Mouse (Mus musculus) MEL-GATA-1-ER (cell line): ENCODE results near the gene Gtf2ird1.
"Not testable (repeated sequence)": the region's sequence is repeated elsewhere in the genome, so short reads cannot be mapped to it uniquely, and the experiment has no call there.

ENCODE experiments used
- DNase-seq: peaks from one replicate; pipeline ENCODE4 v3.0.0-alpha.2; 2012; ENCODE audit warnings: low read depth; ENCODE audit errors: extremely low read depth

Gene Gtf2ird1

DNA sequence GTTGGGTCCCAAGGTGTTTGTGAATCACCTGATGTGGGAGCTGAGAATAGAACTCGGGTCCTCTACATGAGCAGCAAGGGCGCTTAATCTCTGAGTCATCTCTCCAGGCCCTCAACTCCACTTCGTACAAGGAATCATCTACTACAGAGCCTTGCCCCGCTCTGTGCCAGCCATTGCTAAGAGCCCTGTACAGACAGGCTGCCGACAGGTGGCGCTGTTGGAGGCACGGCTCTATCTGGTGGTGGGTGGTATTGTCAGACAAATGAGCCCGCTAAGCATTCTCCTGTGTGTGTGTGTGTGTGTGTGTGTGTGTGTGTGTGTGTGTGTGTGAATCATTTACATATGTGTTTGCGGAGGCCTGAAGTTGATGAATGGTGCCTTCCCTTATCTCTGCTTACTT, 111.1 kb downstream of the Gtf2ird1 start:
- DNase-seq: no peak

DNA sequence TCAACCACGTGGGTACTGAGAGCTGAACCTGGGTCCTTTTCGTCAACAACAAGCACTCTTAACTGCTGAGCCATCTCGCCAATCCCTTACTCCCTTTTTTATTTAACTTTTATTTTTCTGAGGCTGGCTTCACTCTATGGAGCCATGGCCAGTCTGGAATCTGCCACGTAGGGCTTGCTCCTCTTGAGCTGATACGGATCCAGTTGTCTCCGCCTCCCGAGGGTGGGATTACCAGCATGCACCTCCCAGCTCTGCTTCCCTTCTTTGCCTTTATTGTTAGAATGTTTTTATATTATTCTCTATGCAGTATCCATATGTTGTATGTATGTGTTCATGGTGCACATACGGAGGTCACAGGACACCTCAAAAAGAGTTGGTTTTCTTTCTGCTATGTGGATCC, 112.4 kb downstream of the Gtf2ird1 start:
- no peak for DNase-seq

DNA sequence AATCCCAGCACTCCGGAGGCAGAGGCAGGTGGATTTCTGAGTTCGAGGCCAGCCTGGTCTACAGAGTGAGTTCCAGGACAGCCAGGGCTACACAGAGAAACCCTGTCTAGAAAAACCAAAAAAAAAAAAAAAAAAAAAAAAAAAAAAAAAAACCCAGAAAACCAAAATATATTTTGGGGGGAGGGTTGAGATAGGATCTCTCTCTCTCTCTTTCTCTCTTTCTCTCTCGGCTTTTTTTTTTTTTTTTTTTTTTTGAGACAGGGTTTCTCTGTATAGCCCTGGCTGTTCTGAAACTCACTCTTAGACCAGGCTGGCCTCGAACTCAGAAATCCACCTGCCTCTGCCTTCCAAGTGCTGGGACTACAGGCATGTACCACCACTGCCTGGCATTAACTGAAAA, 113.0 kb downstream of the Gtf2ird1 start:
- not testable (repeated sequence) for DNase-seq

DNA sequence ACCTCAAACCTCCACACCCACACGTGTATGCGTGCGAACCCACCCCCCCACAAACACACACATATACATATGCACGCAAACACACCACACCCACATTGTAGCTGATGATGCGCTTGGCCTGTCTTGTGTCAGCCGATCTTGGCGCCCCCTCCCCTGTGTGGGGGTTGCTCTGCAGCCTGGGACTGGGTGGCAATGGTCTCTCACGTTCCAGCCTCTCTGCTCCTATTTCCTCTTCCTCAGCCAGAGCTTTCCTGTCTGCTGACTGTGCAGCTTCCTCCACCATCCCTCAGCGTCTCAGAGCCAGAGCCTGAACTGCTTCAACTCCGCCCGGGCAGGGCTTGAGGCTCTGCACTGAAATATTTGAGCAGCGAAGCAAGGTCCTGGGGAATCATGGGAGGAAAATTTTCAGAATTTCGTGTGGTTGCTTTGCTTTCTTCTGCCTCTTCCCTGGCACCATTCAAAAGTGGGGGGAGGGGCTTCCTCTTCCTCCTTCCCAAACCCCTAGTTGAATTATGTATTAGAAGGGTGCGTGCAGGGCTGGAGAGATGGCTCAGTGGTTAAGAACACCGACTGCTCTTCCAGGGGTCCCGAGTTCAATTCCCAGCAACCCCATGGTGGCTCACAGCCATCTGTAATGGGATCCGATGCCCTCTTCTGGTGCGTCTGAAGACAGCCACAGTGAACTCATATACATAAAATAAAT, 113.9 kb downstream of the Gtf2ird1 start:
- DNase-seq: no peak

DNA sequence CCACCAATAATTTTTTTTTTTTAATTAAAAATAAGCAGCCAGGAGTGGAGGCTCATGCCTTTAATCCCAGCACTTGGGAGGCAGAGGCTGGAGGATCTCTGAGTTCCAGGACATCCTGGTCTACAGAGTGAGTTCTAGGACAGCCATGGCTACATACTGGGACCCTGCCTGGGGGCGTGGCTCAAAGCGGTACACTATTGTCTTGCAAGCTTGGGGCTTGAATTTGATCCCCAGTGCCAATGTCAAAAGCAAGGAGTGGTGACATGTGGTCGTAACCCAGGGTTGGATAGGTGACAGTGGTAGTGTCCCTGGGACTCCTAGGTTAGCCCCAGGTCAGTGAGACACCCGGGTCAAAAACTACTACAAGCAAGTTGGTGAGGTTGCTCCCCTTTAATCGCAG, 114.8 kb downstream of the Gtf2ird1 start:
- no peak for DNase-seq

DNA sequence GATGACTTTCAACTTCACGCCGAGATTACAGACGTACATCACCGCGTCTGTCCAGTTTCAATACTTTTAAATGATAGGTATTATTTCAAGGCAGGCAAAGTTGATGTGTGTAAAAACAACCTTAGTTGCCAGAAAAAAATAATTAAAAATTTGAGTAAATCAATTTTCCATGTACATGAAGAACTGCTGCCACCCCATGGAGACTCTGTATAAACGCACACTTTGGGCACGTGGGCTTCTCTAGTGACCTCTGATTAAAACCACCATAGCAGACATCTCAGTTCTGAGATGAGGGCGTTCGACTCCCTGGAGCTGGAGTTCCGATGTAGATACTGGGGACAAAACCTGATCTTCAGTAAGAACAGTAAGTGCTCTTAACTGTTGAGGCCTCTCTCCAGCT, 115.2 kb downstream of the Gtf2ird1 start:
- no peak for DNase-seq

DNA sequence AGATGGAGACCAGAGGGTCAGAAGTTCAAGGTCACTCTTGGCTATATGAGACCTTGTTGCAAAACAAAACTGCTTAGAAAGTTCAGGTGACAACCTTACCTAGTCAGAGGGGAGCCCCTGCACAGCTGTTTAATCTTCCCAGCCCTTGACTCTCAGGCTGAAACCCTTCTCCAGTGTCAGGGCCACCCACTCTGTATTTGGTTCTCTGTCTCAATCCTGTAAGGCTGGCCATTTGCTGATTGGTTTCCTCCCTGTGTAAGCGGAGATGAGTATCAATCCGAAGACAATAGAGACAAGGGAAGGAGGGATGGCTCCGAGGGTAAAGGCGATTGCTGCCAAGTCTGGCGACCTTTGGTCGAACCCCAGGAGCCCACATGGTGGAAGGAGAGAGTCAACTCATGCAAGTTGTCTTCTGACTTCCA, 116.4 kb downstream of the Gtf2ird1 start:
- DNase-seq: no peak

DNA sequence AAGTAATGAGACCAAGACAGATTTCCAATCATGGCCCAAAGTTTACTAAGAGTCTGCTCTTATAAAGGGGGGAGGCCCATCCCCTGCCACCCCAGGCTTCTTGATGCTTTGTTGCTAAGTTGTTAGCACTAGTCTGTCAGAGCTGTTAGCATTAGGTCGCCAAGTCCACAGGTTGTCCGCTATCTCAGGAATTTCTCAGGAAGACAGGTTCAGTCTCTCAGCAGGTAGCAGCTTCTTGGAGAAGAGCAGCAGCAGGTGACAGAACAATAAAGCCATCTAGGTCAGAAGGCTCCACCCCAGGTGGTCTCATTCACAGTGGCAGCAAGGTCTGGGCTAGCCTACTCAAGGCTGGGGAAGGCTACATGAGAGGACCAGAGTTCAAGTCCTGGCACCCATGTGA, 119.5 kb downstream of the Gtf2ird1 start:
- DNase-seq: not testable (repeated sequence)

DNA sequence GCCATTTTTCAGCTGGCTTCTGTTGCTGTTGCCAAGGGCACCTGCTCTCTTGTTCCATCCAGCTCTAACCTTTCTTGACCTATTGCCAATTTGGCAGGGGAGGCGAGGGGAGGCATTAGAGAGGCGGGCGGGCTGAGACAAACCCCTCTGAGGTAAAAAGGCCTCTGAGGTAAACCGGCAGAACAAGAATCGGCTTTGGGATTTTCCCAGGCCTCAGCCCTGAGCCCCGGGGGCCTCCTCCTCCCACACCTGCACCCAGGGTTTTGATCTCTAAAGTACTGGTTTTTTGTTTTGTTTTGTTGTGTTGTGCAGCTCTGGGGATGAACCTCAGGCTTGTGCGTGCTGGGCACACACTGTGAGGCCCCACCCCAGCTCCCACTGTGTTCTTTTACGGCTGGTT, 123.8 kb downstream of the Gtf2ird1 start:
- no peak for DNase-seq

DNA sequence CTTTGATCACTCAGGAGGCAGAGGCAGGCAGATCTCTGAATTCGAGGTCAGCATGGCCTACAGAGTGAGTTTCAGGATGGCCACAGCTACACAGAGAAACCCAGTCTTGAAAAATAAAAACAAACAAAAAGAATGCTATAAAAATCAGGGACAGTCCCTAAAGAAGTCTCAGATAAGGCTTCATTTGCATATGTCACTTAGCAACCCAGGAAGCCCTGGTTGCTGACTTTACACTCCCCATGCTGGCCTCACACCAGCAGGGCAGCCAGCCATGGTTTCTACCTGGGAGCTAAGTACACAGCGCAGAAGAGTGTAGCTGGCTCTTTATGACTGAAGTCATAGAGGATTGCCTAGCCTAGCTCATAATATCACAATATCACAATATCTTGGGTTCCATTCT, 126.4 kb downstream of the Gtf2ird1 start:
- no peak for DNase-seq

DNA sequence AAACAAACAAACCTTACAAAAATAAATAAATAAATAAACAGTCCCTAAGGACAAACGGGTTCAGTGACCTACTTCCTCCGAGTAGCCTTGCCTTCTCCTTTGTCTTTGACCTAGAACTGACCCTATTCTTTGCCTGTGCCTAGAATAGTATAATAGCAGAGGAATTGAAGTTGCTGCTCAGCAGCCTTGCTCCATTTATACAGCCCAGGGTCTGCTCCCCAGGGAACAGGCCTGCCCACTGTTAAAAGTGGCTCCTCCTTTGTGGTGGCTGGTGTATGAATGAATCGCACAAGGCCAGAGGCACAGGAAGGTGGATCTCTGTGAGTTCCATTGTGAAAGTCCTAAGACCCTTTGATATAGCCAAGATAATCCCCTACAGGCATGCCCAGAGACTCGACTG, 127.2 kb downstream of the Gtf2ird1 start:
- no peak for DNase-seq

DNA sequence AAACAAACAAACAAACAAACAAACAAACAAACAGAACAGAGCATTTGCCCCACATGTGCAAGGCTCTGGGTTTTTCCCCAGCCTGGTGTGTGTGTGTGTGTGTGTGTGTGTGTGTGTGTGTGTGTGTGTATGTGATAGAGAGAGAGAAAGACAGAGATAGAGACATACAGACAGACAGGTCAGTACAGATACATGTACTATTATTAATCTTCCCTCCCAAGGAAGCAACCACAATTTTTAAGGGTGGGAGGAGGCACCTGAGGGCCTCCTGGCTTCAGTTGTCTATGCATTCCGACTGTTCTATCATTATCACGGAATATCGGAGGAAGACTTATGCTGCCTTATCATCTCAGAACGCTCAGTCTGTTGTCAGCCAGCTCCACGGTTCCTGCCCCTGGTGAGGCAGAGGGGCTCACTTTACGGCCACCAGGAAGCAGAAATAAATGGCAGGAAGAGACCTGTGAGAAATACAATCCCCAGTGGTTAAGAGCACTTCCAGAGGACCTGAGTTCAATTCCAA, 128.0 kb downstream of the Gtf2ird1 start:
- DNase-seq: no peak

DNA sequence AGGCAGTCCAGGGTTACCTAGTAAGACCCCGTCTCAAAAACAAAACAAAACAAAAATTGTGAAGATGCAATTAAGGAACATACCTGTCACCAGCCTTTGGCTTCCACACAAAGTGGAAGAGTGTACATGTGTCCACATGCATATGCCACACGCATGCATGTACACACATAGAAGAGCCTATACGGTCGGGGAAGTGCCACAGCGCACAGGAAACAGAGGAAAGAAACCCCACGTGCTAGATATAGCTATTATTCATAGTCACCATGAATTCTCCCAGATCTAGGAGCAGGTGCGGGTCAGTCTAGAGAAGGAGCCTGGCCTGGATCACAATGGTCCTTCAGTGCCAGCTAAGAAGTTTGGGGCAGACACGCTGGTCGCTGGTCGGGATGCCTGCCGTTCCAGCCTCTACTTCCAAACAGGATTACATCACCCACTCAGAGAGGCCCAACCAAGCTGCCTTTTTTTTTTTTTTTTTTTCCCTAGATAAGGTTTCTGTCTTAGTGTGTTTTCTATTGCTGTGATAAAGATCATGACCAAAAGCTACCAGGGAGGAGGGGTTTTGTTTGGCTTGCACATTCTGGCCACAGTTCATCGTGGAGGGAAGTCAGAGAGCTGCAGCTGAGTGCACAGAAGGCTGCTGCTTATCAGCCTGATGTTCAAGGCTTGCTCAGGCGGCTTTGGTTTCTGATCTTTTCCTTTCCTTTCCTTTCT, 130.5 kb downstream of the Gtf2ird1 start:
- DNase-seq: no peak

DNA sequence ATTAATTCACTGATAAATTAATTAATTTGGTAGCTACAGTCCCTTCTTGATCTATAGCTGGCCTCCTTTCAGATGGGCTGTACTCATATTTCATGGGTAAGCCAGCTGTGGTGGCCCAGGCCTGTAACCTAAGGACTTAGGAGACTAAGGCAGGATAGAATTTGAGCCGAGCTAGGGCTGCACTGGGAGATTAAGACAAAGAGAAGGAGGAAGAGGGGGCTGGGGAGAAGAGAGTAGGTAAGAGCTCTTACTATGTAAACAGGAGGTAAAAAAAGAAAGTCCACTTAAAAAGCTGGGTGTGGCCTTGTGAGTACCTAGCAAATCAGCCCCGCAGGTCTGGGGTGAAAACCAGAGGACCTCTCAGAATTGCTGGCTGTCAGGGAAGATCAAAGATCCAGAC, 132.6 kb downstream of the Gtf2ird1 start:
- DNase-seq: no peak

DNA sequence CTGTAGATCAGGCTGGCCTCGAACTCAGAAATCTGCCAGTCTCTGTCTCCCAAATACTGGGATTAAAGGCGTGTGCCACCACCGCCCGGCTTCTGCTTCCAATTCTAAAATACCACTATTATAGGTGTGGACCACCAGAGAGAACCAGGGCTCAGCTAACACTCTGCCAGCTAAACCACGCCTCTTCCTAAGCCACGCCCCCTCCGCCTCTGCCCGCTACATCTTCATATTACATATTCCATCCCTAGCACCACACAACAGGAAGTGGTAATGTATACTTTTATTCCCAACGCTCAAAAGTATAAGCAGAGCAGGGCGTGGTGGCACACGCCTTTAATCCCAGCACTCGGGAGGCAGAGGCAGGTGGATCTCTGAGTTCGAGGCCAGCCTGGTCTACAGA, 133.2 kb downstream of the Gtf2ird1 start:
- DNase-seq: no peak

DNA sequence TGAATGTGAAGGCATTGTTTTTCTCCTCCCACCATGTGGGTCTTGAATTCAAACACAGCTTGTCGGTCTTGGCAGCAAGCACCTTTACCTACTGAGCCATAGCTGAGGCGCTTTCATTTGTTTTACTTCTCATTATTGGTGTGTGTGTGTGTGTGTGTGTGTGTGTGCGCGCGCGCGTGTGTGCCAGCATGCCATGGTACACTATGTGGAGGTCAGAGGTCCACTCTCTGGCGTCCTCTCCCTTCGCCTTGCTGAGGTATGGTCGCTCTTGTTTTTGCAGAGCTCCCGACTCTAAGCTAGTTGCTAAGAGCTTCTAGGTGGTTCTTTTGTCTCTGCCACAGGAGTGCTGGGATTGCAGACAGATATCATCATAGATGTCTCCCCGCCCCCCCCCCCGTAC, 134.2 kb downstream of the Gtf2ird1 start:
- DNase-seq: no peak

DNA sequence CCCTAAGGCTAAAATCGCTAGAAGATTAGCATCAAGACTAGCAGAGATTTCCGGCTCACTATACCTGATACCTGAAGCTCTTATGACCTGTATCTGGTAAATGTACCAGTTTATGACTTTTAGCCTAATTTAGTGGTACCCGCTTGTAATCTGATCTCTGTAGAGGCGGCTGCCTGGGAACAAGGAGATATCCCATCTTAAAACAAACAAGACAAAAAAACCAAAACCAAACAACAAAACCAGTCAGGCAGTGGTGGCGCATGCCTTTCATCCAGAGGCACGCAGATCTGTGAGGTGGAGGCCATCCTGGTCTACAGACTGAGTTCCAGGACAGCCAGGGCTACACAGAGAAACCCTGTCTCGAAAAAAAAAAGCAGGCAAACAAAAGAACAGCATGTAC, 134.8 kb downstream of the Gtf2ird1 start:
- DNase-seq: no peak

DNA sequence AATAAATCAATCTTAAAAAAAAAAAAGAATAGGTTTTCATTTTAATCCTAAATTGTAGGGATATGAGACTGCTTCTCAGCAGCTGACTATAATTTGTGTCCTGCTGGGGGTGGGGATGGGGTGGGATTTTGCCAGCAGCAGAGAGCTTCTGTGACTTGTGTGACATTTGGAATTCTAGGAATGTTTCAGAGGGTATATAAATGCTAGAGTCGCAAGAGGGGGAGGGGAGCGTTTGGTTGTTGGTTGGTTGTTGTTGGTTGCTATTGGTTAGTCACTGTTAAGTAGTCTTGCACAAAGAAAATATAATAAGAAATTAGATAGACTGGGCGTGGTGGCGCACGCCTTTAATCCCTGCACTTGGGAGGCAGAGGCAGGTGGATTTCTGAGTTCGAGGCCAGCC, 137.6 kb downstream of the Gtf2ird1 start:
- DNase-seq: no peak

DNA sequence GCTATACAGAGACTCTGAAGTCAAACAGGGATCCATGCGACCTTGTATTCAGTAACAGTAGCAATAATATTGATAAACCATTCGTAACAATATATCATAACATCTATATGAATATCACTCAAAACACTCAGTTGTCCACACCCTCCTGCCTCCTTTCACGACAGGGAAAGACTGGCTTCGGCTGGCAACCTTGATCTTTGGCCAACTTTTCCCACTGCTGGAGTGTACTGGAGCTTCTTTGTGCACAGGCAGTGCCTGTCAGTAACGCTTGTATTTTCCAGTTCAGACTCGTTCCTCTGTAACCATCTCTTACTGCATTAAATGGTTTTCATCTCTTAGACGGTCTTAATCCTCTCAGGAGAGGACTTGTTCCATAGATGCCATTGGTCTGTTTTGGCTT, 139.8 kb downstream of the Gtf2ird1 start:
- no peak for DNase-seq

DNA sequence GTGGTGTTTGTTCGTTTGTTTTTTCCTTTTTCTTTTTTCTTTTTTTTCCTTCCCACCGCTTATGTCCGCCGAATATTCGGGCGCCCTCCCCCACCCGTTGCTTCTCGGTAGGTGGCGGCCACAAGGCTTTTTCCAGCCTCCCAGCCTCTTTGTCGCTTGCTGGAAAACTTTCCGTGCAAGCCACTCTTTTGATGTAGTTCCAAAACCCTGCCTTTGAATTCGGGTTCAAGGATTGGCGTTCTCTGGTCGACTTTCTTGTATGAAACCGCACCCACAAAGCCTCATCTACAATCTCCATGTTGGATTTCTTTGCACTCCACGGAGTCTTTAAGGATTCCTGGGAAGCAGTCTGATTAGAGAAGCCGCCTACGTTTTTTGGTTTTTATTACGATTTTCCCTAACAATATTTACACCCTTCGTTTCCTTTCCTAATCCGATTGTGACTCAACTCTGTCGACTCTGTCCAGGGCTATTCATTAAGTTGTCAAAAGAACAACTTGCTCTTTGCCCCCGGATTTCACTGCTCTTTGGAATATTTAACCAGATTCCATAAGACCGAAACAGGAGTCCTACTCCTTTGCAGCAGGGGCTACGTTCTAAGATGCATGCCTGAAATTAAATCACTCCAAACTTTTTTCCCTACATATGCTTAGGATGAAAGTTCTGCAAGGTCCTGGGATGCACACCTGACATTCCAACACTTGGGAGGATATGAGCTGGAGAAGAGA, 140.7 kb downstream of the Gtf2ird1 start:
- DNase-seq: peak; percentile 24

DNA sequence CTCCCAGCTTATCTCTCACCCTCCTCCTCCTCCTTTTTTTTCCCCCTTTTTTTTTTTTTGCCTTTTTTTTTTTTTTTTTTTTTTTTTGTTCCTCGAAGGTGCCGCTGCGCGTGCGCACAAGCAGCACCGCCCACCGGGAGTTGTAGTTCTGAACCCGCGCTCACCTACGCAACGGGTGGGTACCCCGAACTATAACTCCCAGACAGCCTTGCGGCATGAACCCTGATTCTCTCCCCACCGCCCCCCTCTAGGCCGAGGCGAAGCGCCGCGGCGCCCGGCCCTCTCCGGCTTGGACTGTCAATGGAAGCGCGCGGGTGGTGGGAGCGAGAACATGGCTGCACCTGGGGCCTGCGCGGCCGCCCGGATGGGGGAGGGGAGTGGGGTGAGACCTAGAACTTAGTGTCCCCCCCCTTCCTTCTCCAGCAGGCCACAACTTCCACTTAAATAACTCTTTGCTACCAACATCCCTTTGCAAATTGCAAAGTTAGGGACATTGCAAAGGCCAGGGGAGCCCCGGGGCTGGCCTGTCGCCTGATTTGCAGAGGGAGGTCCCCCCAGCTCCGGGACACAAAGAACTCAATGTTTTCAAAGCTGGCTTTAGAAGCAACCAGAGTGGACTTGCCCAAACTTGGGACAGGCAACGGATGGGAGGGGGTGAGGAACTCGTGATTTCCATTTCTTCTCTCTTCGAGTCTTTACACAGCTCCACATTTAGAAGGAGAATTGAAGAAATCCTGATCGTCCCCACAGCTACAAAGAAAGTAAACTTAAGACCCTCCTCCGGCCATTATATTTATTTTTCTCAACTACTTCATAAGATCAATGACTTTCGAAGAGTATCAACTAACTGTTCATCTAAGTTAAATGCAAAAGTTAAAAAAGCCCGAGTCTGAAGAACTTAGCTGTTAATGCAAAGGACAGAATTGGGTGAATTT, 141.6 kb downstream of the Gtf2ird1 start, which contains the start of gene Gtf2i:
Gtf2i (minus strand) TSS at position 73 of the 935 bp plus-strand sequence.
- DNase-seq: peak; percentile 92
